15 mouse cellular contexts compared by ENCODE assay signal in genomic region chr8:123993997-123994396, GRCm38 (mm10). TPM values are rescaled to one million over a fixed set of nuclear protein-coding genes. Genes with fewer than 3 reads are reported as not detected.
A peak's percentile ranks its signal among the peaks of the same experiment; 100 is the strongest.
DNase-seq lines count a peak whose midpoint lies in the region; ATAC-seq and TF ChIP-seq lines count a peak whose summit lies in the region.
"Had no signal": no experiment of that assay in that cellular context is flagged by ENCODE, and none has a peak within 500 bp of the region (broad histone marks: within the 10 kb centered on the region; RNA-seq: fewer than 3 reads in every experiment).

No protein-coding gene starts in this region.

- H3K4me3 ChIP-seq in lung, embryonic 16.5 days (ENCODE audit: low read length), result no peak overlapping the region
- no peak overlapping the region for H3K4me3 ChIP-seq in intestine, embryonic 15.5 days (replicated peaks)
- H3K4me3 ChIP-seq in stomach, embryonic 16.5 days (replicated peaks; ENCODE audit: low read length), result no peak overlapping the region
- no peak overlapping the region for H3K4me3 ChIP-seq in forebrain, postnatal 0 days (ENCODE audit: low read depth, low read length)
- H3K4me3 ChIP-seq: kidney, embryonic 15.5 days; limb, embryonic 15.5 days had no signal

- no peak overlapping the region for H3K4me2 ChIP-seq in lung, embryonic 16.5 days (ENCODE audit: low read depth, low read length)
- H3K4me2 ChIP-seq in intestine, embryonic 15.5 days (replicated peaks), result 0 out of 2 replicates have a peak overlapping the region, but pooled peaks have one; percentile 22
- H3K4me2 ChIP-seq in stomach, embryonic 16.5 days (ENCODE audit: low read depth, low read length), result no peak overlapping the region
- H3K4me2 ChIP-seq in forebrain, postnatal 0 days (ENCODE audit: low read depth), result no peak overlapping the region
- H3K4me2 ChIP-seq: kidney, embryonic 15.5 days; limb, embryonic 15.5 days had no signal

- peaks cover 4% of the 10 kb centered on the region for H3K36me3 ChIP-seq in lung, embryonic 16.5 days (ENCODE audit: control insufficient read depth, insufficient read depth, low read length)
- peaks cover 14% of the 10 kb centered on the region; the same call in 1 of the 2 replicates for H3K36me3 ChIP-seq in intestine, embryonic 15.5 days
- peaks cover 5% of the 10 kb centered on the region for H3K36me3 ChIP-seq in stomach, embryonic 16.5 days (ENCODE audit: control insufficient read depth, insufficient read depth, low read length)
- 0 out of 2 replicates have a peak, but pooled peaks cover 11% of the 10 kb centered on the region for H3K36me3 ChIP-seq in forebrain, postnatal 0 days (ENCODE audit: insufficient read depth)

- TF ChIP-seq CTCF in forebrain, postnatal 0 days (IDR thresholded peaks at IDR 0.05; ENCODE audit: low read depth), result no peak

- ATAC-seq in lung, embryonic 16.5 days (ENCODE audit: low read depth), result peak; percentile 75
- peak; percentile 91 for ATAC-seq in intestine, embryonic 15.5 days
- ATAC-seq in stomach, embryonic 16.5 days (ENCODE audit: insufficient read depth, low FRiP score), result peak; percentile 88
- no peak for ATAC-seq in forebrain, postnatal 0 days
- ATAC-seq: activated CD4-positive, CD25-positive, alpha-beta regulatory T cell, adult 4 months had no signal

- H3K4me1 ChIP-seq in lung, embryonic 16.5 days (replicated peaks; ENCODE audit: control insufficient read depth, insufficient read depth, low read length), result no peaks in the 10 kb centered on the region
- H3K4me1 ChIP-seq in intestine, embryonic 15.5 days (replicated peaks), result peaks cover 3% of the 10 kb centered on the region; the same call in 1 of the 2 replicates
- H3K4me1 ChIP-seq in stomach, embryonic 16.5 days (ENCODE audit: control insufficient read depth, insufficient read depth, low read length), result peaks cover 3% of the 10 kb centered on the region
- no peaks in the 10 kb centered on the region for H3K4me1 ChIP-seq in forebrain, postnatal 0 days (ENCODE audit: insufficient read depth)
- H3K4me1 ChIP-seq: kidney, embryonic 15.5 days; limb, embryonic 15.5 days had no signal

- DNase-seq in lung, postnatal 4 days, result no peak
- peak; percentile 53 for DNase-seq in ZHBTc4 (ENCODE audit: low read depth, low spot score)
- DNase-seq in forebrain, postnatal 0 days, result no peak
- DNase-seq in heart, adult 11 months, result no peak
- DNase-seq: adrenal gland, postnatal 25 days; cerebellum, adult 9-10 months; embryo, embryonic 11 days; midbrain, embryonic 14.5 days; thymus, postnatal 4 days had no signal

- H3K27ac ChIP-seq in lung, embryonic 16.5 days (ENCODE audit: low read length), result peak overlapping the region; percentile 73
- H3K27ac ChIP-seq in intestine, embryonic 15.5 days, result peak overlapping the region; percentile 71
- peak overlapping the region; percentile 88 for H3K27ac ChIP-seq in stomach, embryonic 16.5 days (ENCODE audit: low read length)
- H3K27ac ChIP-seq in forebrain, postnatal 0 days (ENCODE audit: low read depth, low read length), result no peak overlapping the region
- H3K27ac ChIP-seq: kidney, embryonic 15.5 days; limb, embryonic 15.5 days had no signal

- H3K9ac ChIP-seq in lung, embryonic 16.5 days (ENCODE audit: low read length), result no peak overlapping the region
- no peak overlapping the region for H3K9ac ChIP-seq in intestine, embryonic 15.5 days
- no peak overlapping the region for H3K9ac ChIP-seq in stomach, embryonic 16.5 days (ENCODE audit: low read length)
- no peak overlapping the region for H3K9ac ChIP-seq in forebrain, postnatal 0 days
- H3K9ac ChIP-seq: kidney, embryonic 15.5 days; limb, embryonic 15.5 days had no signal

- 69% methylated on average over 3 of the region's 3 CpGs for WGBS in lung, embryonic 16.5 days
- 67% methylated on average over 3 of the region's 3 CpGs for WGBS in intestine, embryonic 15.5 days
- WGBS in stomach, embryonic 16.5 days, result 68% methylated on average over 3 of the region's 3 CpGs
- 98% methylated on average over 3 of the region's 3 CpGs for WGBS in forebrain, postnatal 0 days

- no peaks in the 10 kb centered on the region for H3K9me3 ChIP-seq in lung, embryonic 16.5 days (ENCODE audit: control insufficient read depth, low read length)
- H3K9me3 ChIP-seq in intestine, embryonic 15.5 days, result no peaks in the 10 kb centered on the region
- H3K9me3 ChIP-seq in stomach, embryonic 16.5 days (replicated peaks; ENCODE audit: control insufficient read depth, low read length), result no peaks in the 10 kb centered on the region
- no peaks in the 10 kb centered on the region for H3K9me3 ChIP-seq in forebrain, postnatal 0 days (ENCODE audit: low read length)
- H3K9me3 ChIP-seq: kidney, embryonic 15.5 days; limb, embryonic 15.5 days had no signal

- H3K27me3 ChIP-seq in lung, embryonic 16.5 days (ENCODE audit: control insufficient read depth, insufficient read depth, low read depth, low read length), result no peaks in the 10 kb centered on the region
- no peaks in the 10 kb centered on the region for H3K27me3 ChIP-seq in intestine, embryonic 15.5 days (replicated peaks)
- no peaks in the 10 kb centered on the region for H3K27me3 ChIP-seq in stomach, embryonic 16.5 days (ENCODE audit: control insufficient read depth, insufficient read depth, low read length)
- no peaks in the 10 kb centered on the region for H3K27me3 ChIP-seq in forebrain, postnatal 0 days (ENCODE audit: insufficient read depth, low read length)
- H3K27me3 ChIP-seq: kidney, embryonic 15.5 days; limb, embryonic 15.5 days had no signal

RNA-seq across cellular contexts. Expression of gene Abcb10, which starts 11.1 kb away (rescaled TPM):
- 13.8 and 14.3 TPM in 2 replicates for polyA plus RNA-seq in lung, embryonic 16.5 days (2015; fragmentation: Nextera tagmentation; extraction: Ambion mirVana)
- 21.9 and 22.3 TPM in 2 replicates for polyA plus RNA-seq in intestine, embryonic 15.5 days (2015; fragmentation: Nextera tagmentation; extraction: Ambion mirVana)
- 25.0 and 26.0 TPM in 2 replicates for polyA plus RNA-seq in stomach, embryonic 16.5 days (2015; fragmentation: Nextera tagmentation; extraction: Ambion mirVana)
- total RNA-seq in forebrain, postnatal 0 days (2014; rRNA removed), result 33.7 and 35.4 TPM in 2 replicates
- 8.3 and 10.4 TPM in 2 replicates for polyA plus RNA-seq in forebrain, postnatal 0 days (2015; fragmentation: Nextera tagmentation; extraction: Ambion mirVana)

RNA-seq across cellular contexts. Expression of gene Taf5l, which starts 27.2 kb away (rescaled TPM):
- polyA plus RNA-seq in lung, embryonic 16.5 days (2015; fragmentation: Nextera tagmentation; extraction: Ambion mirVana), result 29.3 and 30.9 TPM in 2 replicates
- 40.0 and 40.6 TPM in 2 replicates for polyA plus RNA-seq in intestine, embryonic 15.5 days (2015; fragmentation: Nextera tagmentation; extraction: Ambion mirVana)
- 28.0 and 29.2 TPM in 2 replicates for polyA plus RNA-seq in stomach, embryonic 16.5 days (2015; fragmentation: Nextera tagmentation; extraction: Ambion mirVana)
- 33.3 and 39.8 TPM in 2 replicates for total RNA-seq in forebrain, postnatal 0 days (2014; rRNA removed)
- 24.4 and 26.7 TPM in 2 replicates for polyA plus RNA-seq in forebrain, postnatal 0 days (2015; fragmentation: Nextera tagmentation; extraction: Ambion mirVana)

RNA-seq across cellular contexts. Expression of gene Urb2, which starts 27.3 kb away (rescaled TPM):
- 4.0 and 4.6 TPM in 2 replicates for polyA plus RNA-seq in lung, embryonic 16.5 days (2015; fragmentation: Nextera tagmentation; extraction: Ambion mirVana)
- polyA plus RNA-seq in intestine, embryonic 15.5 days (2015; fragmentation: Nextera tagmentation; extraction: Ambion mirVana), result 3.8 and 4.6 TPM in 2 replicates
- polyA plus RNA-seq in stomach, embryonic 16.5 days (2015; fragmentation: Nextera tagmentation; extraction: Ambion mirVana), result 4.4 and 4.5 TPM in 2 replicates
- 12.7 and 14.8 TPM in 2 replicates for total RNA-seq in forebrain, postnatal 0 days (2014; rRNA removed)
- polyA plus RNA-seq in forebrain, postnatal 0 days (2015; fragmentation: Nextera tagmentation; extraction: Ambion mirVana), result 1.2 and 1.8 TPM in 2 replicates

RNA-seq across cellular contexts. Expression of gene Nup133, which starts 44.9 kb away (rescaled TPM):
- 37.7 and 39.5 TPM in 2 replicates for polyA plus RNA-seq in lung, embryonic 16.5 days (2015; fragmentation: Nextera tagmentation; extraction: Ambion mirVana)
- 29.4 and 34.0 TPM in 2 replicates for polyA plus RNA-seq in intestine, embryonic 15.5 days (2015; fragmentation: Nextera tagmentation; extraction: Ambion mirVana)
- 28.3 and 29.7 TPM in 2 replicates for polyA plus RNA-seq in stomach, embryonic 16.5 days (2015; fragmentation: Nextera tagmentation; extraction: Ambion mirVana)
- 21.9 and 31.8 TPM in 2 replicates for total RNA-seq in forebrain, postnatal 0 days (2014; rRNA removed)
- 16.4 and 17.3 TPM in 2 replicates for polyA plus RNA-seq in forebrain, postnatal 0 days (2015; fragmentation: Nextera tagmentation; extraction: Ambion mirVana)
